Mouse (Mus musculus) cerebellum, adult (tissue): ENCODE data around the gene Dusp28.

Experiments used
- ATAC-seq: cut with Nextera tagmentation; 2 replicates; pipeline ENCODE4 v1.9.2; 2017; ENCODE audit warnings: mild to moderate bottlenecking, moderate library complexity, mixed read lengths; ENCODE audit not compliant: insufficient number of reproducible peaks, low FRiP score, low TSS enrichment

Dusp28 gene

DNA sequence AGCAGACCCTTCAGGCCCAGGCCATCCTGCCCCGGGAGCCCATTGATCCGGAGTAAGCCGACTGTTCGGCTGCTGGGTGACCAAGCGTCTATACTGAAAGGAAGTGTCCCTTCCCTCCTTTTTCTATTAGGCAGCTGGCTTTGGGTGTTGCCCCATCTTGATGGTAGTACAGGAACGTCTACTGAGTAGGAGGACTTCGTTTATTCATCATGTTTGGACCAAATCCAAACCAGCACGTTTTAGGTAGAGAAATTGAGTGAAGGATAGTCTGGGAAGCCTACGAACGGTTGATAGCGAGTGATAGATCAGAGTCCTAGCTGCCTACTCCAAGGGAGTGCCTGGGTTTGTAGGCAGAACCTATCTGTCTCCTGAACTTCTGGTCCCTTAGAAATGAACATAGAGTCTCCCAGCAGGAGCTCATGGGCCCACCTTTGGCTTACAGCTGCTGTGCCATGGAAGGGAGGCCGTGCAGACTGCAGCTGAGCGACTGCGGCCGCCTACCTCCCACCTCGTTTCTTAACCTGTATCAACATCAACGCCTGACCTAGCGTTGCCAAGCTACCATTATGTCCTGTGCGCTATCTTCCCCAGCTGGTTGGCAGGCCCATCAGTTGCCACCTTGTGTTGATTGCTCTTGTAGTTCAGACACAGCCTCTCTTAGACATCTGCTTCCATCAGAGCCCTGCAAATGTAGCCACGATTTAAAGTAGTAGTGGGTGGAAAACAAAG, 1.0 kb downstream of the Dusp28 start:
- no peak for ATAC-seq

GRCm38 (mm10) chr1:92908664-92909063, 1.9 kb downstream of the Dusp28 start:
- ATAC-seq: no peak

DNA sequence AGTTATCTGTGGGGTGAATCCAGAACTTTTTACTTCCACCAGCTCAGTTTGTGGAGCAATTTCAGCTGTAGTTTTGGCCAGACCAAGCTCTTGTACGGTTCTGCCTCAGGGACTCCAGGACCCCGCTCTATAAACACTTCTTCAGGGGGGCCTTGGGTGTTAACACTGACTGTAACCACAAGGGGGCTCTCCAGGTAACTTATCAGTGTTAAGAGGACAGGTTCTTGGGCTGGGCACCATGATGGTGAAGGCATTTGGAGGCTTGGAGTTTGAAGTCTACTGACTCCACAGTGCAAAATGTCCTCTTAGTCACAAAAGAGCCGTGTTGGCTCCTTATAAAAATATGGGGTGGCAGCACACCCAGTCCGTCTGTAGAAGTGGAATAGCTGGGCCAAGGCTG, 2.3 kb downstream of the Dusp28 start:
- no peak for ATAC-seq

- ATAC-seq: peak; percentile 54
Observed at GRCm38 (mm10) chr1:92910239-92910885, 3.6 kb downstream of the Dusp28 start, which contains the start of gene Rnpepl1. Gene Rnpepl1, plus strand, starts transcription at chr1:92910783.

- ATAC-seq: no peak; the same call in 1 of the 2 replicates
Observed at GRCm38 (mm10) chr1:92910925-92911720, 4.3 kb downstream of the Dusp28 start.

DNA sequence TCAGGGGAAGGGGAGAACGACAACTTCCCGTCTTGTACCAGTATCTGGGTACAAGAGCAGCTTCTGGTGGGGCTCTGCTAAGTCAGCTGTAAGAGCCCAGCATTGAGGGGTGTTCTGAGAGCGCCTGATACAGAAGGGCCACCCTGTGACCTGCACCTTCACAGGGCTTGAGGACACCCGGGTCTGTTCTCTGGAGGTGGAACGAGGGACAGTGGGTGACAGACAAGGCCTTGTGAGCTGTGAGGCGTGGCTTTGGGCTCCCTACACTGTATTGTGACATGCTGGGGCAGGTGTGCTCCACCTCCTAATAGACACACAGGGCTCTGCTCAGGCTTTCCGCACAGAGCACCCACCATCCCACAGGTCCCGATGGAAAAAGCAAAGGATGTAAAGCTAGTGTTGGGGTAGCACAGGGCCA, 4.9 kb downstream of the Dusp28 start:
- no peak for ATAC-seq

GRCm38 (mm10) chr1:92912286-92912685, 5.5 kb downstream of the Dusp28 start:
- ATAC-seq: no peak

DNA sequence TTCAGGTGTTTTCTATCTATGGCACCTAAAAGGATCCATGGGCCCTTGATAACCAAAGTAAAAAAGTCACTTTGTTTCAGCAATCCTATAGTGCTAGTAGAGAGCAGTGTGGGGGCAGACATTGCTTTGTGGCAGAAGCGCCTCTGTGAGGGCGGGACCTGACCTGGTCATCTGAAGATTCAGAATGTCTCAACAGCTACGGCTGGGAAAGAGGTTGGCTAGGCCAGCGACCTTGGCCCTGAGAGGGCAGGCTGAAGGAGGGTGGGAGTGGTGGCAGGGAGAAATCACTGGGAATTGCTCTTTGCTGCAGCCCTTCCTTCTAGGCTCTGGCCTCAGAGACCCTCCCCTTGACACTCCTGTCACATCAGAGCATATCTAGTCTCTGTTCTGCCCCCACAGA, 7.5 kb downstream of the Dusp28 start:
- ATAC-seq: no peak

DNA sequence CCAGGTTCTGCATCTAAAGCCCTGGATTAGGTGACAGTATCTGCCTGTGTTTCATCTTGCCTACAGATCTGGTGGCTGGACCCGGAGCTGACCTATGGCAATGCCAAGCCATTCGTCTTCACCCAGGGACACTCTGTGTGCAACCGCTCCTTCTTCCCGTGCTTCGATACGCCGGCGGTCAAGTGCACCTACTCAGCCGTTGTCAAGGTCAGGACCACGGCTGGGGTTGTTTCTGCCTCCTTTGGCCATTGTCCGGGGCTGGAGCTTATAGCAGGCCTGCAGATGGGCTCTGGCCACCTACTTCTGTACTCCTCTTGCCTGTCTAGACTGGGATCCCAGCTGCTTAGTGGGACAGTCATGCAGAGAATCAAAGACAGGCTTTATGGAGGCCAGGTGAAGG, 8.2 kb downstream of the Dusp28 start:
- ATAC-seq: no peak

- ATAC-seq: no peak
Observed at GRCm38 (mm10) chr1:92916725-92917124, 9.9 kb downstream of the Dusp28 start.

DNA sequence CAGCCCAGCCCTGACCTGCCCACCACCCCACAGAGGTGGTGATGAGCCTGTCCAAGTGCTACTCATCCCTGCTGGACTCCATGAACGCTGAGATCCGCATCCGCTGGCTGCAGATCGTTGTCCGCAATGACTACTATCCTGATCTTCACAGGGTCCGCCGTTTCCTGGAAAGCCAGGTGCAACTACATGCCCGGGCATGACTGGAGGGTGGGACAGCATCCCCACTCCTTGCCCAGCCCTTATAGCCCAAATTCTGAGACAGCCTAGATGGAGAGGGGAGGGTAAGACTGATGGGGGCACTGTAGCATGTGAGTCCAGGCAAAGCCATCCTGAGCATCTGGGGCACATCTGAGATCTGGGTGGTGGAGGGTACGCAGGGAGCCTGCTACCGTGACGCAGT, 12.4 kb downstream of the Dusp28 start:
- no peak for ATAC-seq

- ATAC-seq: no peak
Observed at GRCm38 (mm10) chr1:92919775-92920174, 13.0 kb downstream of the Dusp28 start.

GRCm38 (mm10) chr1:92920474-92921200, 13.9 kb downstream of the Dusp28 start:
- no peak for ATAC-seq

- ATAC-seq: no peak
Observed at GRCm38 (mm10) chr1:92921496-92921895, 14.7 kb downstream of the Dusp28 start.

GRCm38 (mm10) chr1:92930171-92930706, 23.5 kb downstream of the Dusp28 start:
- no peak for ATAC-seq

DNA sequence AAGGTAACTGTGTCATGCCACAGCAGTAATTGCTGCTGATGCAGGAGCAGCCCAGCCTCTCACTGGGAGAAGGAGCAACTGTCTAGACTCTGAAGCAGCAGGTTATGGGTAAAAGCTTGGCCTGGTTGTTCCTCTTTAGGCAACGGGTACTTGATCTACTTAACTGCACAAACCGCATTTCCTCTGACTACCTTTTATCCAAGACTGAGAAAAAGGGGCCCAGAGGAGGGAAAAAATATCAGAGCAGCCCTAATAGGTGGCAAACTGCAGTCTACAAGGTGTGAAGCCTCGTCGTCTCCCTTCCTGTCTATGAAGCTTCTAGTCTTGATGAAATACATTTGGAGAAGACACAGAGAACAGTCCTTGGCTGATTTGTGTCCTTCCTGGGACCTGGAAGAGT, 26.8 kb downstream of the Dusp28 start:
- ATAC-seq: no peak

DNA sequence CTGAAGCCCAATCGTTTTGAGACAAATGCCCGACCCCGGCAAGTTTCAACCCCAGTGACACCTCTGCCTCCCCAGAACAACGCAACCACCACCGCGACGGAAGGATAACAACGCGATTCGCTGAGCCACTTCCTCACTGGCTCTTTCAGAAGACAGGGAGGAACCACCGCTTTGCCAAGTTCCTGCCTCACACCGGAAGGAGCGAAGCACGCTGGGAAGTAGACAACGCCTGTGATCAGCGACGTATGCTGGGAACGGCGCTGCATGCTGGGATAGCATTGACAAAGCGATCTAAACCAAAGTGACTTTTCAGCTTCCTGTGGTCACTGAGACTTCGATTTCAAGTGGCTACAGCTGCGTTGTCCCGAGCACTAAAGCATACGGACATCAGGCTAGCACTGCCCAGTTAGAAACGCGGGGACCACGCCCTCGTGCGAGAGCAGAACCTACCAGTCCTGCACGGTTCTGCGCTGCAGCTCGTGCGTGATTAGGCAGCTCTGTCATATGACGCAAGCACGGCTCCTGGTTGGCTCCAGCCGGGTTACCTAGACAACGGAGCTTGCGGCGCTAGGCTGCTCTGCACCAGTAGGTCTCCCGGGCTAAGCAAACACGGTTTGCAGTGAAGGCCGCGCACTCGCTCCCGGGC, 27.5 kb downstream of the Dusp28 start, which contains the start of gene Capn10:
Gene Capn10 (plus strand): TSS at position 195 of the 646 bp plus-strand sequence.
- ATAC-seq: peak; percentile 97

GRCm38 (mm10) chr1:92935054-92935962, 28.5 kb downstream of the Dusp28 start:
- no peak for ATAC-seq

- ATAC-seq: no peak
Observed at GRCm38 (mm10) chr1:92935977-92936376, 29.2 kb downstream of the Dusp28 start.
